Mouse (Mus musculus) granulocyte monocyte progenitor cell, adult 5-6 weeks (primary cell): ENCODE results near the gene Gpr39. TPM values are rescaled to one million over a fixed set of nuclear protein-coding genes. Genes with fewer than 3 reads are reported as not detected.

ENCODE experiments used
- ATAC-seq: replicated peaks from 2 replicates; pipeline ENCODE4 v1.8.0; 2016; ENCODE audit warnings: mild to moderate bottlenecking, moderate TSS enrichment, inconsistent platforms; ENCODE audit not compliant: poor library complexity, severe bottlenecking
- total RNA-seq, 2 experiments: library from RNA; stranded (forward) in 1 of 2; stranded (reverse) in 1 of 2; fragments of 200-712, 200-1000 nt in 1 of 2; fragments of >200 nt in 1 of 2; fragmentation: Nextera tagmentation in 1 of 2; gene quantifications; 2 replicates each; pipeline ENCODE4 v1.2.3; 2014 to 2017

The Gpr39 gene
- total RNA-seq, 2 experiments from 2014 or later: not detected

- ATAC-seq: no peak
Measured at GRCm38 (mm10) chr1:125760696-125761025, 83.9 kb downstream of the Gpr39 start.

GRCm38 (mm10) chr1:125762076-125762475, 85.3 kb downstream of the Gpr39 start:
- ATAC-seq: no peak

- peak; percentile 52; the same call in 1 of the 2 replicates for ATAC-seq
Measured at GRCm38 (mm10) chr1:125789804-125790203, 113.0 kb downstream of the Gpr39 start.

GRCm38 (mm10) chr1:125800506-125800905, 123.7 kb downstream of the Gpr39 start:
- no peak for ATAC-seq

- no peak for ATAC-seq
Measured at GRCm38 (mm10) chr1:125808426-125808825, 131.6 kb downstream of the Gpr39 start.

GRCm38 (mm10) chr1:125813141-125813782, 136.5 kb downstream of the Gpr39 start:
- no peak for ATAC-seq

GRCm38 (mm10) chr1:125821101-125821500, 144.3 kb downstream of the Gpr39 start:
- ATAC-seq: no peak

- no peak for ATAC-seq
Measured at GRCm38 (mm10) chr1:125823611-125824010, 146.8 kb downstream of the Gpr39 start.

GRCm38 (mm10) chr1:125837507-125837906, 160.7 kb downstream of the Gpr39 start:
- no peak for ATAC-seq

GRCm38 (mm10) chr1:125839746-125840392, 163.1 kb downstream of the Gpr39 start:
- no peak for ATAC-seq

GRCm38 (mm10) chr1:125854646-125855045, 177.9 kb downstream of the Gpr39 start:
- ATAC-seq: no peak

GRCm38 (mm10) chr1:125858631-125859030, 181.8 kb downstream of the Gpr39 start:
- ATAC-seq: no peak

- no peak for ATAC-seq
Measured at GRCm38 (mm10) chr1:125870056-125870455, 193.3 kb downstream of the Gpr39 start.

- ATAC-seq: no peak
Measured at GRCm38 (mm10) chr1:125893158-125893557, 216.4 kb downstream of the Gpr39 start.

- ATAC-seq: no peak
Measured at GRCm38 (mm10) chr1:125910211-125910870, 233.5 kb downstream of the Gpr39 start.

- no peak for ATAC-seq
Measured at GRCm38 (mm10) chr1:125910871-125911265, 234.1 kb downstream of the Gpr39 start.

GRCm38 (mm10) chr1:125911337-125911900, 234.6 kb downstream of the Gpr39 start:
- ATAC-seq: no peak

GRCm38 (mm10) chr1:125911901-125912445, 235.2 kb downstream of the Gpr39 start:
- ATAC-seq: peak; percentile 35

- no peak for ATAC-seq
Measured at GRCm38 (mm10) chr1:125912601-125913600, 236.1 kb downstream of the Gpr39 start, which contains the start of gene Lypd1. Gene Lypd1, minus strand, starts transcription at chr1:125913101.

GRCm38 (mm10) chr1:125920696-125921095, 243.9 kb downstream of the Gpr39 start:
- ATAC-seq: no peak
